Mouse (Mus musculus) brain, embryonic 14.5 days (tissue): Measurements from ENCODE around the gene Rps6ka5.

Experiments used
- CTCF ChIP-seq: fragments of 200-500 bp; IDR thresholded peaks from 2 replicates; pipeline ENCODE4 v1.5.1; 2012; ENCODE audit warnings: inconsistent platforms, mild to moderate bottlenecking, moderate library complexity, borderline replicate concordance; ENCODE audit not compliant: insufficient read depth, insufficient read length; ENCODE audit errors: extremely low read depth
- POLR2A ChIP-seq: fragments of 200-500 bp; IDR thresholded peaks from 2 replicates; pipeline ENCODE4 v1.6.1; 2012; ENCODE audit warnings: mild to moderate bottlenecking, inconsistent platforms, borderline replicate concordance; ENCODE audit not compliant: poor library complexity, insufficient read depth, insufficient read length, severe bottlenecking; ENCODE audit errors: extremely low read depth

- TF ChIP-seq CTCF: no peak
- TF ChIP-seq POLR2A: no peak
These were observed 1.1 kb upstream of the Rps6ka5 start for GRCm38 (mm10) chr12:100727891-100728290.
